Mouse (Mus musculus) left cerebral cortex, adult 9 months (tissue): ENCODE data around the gene Ncf4.

ENCODE experiments used
- DNase-seq, 2 experiments: peaks; one replicate each; pipeline ENCODE4 v3.0.0; 2022; ENCODE audit warnings: low spot score in 2 of 2

Gene Ncf4

GRCm38 (mm10) chr15:78244695-78245492 is at the start of gene Ncf4:
Gene Ncf4, plus strand, starts transcription at chr15:78244801.
- no peak for DNase-seq

DNA sequence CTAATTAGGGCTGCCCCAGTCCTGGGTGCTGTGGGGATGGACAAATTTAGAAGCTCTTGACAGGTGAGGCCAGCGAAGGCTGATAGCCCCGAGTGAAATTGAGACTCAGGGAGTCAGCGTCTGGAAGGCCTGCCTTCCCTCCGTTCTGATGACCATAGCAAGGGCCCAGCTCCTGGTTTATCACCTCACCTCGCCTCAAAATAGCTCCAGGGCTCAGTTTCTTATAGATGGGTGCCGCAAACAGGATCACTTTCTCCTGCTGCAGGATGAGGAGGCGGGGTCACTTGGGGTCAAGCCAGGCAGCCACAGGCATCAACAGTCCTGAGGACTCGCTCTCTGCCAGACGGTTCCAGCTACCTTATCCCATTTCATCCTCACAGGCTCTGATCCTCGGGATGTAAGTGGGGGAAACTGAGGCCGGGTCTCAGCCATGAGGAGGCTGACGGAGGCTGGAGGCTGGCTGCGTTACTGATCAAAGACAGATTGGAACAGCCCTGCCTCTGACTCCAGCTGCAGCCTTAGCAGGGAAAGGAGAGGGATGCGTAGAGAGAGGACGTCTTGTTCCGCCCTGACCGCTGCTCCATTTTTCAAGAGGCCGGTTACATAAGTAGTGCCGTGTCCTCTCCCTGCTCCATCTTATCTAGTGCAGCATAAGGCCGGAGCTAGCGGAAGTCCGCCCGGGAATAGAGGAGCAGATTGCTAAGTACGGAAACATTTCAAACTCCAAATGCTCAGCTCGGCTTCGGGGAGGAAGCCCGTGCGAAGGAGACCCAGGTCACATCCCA is 49.3 kb upstream of the Ncf4 start:
- DNase-seq, result no peak

DNA sequence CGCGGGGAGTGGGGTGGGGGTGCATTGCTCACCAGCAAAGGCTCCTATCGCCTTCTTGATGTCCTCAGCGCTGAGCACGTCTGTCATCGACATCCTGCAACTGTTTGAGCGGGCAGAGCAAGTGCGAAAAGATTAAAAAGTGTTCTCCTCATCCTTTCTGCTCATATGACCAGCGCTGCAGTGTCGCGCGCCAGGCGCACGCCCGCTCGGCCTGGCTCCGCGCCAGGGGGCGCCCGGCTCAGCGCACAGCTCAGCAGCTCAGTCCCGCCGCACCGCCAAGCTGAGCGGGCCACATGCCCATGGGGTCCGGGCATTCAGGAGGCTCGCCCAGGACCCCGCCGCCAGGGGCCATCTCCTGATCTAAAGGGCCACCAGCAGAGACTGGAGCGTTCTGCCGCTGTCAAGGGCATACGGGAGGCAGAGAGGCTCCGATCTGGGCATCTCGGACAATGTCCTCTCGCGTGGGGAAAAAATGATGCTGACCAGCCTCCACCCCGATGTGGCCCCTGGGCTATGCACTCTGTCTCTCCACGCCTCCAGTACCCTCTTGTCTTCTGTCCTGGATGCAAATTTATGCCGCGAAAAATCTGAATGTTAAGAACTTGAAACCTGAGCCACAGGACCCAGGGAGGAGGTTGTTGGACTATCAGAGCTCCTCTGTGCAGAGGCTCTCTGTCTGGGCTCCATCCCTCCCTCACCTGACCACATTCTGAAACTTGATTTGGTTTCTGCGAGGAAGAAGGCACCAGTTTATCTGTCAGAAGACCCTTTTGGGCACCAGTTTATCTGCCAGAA is 40.4 kb upstream of the Ncf4 start:
- no peak for DNase-seq

DNA sequence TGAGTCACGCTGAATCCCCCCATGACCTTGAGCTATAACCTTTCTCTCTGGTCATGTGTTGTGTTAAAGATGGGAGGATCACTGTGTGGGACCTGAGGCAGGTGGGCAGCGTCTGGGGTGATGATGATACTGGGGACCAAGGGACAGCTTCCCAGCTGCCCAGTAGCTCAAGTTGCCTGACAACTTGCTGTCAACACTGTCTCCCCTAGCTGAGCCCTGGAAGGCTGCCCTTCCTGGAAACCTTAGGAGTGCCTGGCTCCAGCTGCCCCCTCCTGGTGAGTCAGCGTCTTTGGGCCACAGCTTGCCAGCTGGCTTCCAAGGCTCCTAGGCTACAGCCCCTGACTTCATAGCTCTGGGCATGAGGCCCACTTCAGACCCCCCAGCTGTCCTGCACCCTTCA is 39.4 kb upstream of the Ncf4 start:
- DNase-seq, result no peak

DNA sequence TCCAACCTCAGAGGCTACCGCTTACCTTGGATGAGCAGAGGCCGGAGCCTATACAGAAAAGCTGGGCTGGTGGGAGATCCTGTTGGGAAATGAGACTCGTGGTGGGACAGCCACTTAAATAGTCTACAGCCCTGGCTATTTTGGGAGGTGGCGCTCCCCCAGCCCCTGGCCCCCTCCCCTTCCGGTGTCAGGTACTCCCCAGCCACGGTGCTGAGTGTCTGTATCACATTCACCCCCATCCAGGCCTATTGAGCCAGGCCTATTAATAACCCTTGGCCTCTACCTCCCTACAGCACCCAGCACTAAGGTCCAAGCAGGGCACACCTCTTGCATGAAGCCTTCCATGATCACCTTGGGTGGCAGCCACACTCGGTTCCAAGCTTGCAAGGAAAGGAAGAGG is 38.3 kb upstream of the Ncf4 start, which contains the start of gene Pvalb:
TSS of gene Pvalb (minus strand) at position 89 of the 400 bp plus-strand sequence.
- DNase-seq, result no peak

GRCm38 (mm10) chr15:78210203-78210602 is 34.4 kb upstream of the Ncf4 start:
- DNase-seq, result no peak

DNA sequence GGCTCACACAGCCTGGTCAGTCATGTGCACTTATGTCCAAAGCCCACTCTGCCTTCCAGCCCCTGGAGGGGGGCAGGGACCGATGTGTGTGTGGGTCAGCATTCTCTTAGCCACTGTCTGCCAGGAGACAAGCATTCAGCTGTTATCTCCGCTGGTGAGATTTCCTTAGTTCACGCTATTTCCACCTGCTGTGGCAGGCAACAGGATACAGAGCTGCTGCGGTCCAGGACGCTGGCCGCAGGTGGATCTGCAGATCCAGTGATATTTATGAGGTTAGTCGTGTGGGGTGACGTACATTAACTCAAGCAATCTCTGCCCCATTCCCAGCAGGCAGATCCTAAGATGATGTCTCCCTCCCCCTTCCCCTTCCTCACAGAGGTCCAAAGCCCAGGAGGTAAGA is 33.2 kb upstream of the Ncf4 start:
- DNase-seq, result no peak

GRCm38 (mm10) chr15:78215269-78215668 is 29.3 kb upstream of the Ncf4 start:
- DNase-seq, result no peak

- no peak for DNase-seq
These were observed 16.8 kb upstream of the Ncf4 start for GRCm38 (mm10) chr15:78227816-78228215.

GRCm38 (mm10) chr15:78231346-78232331 is 13.0 kb upstream of the Ncf4 start:
- DNase-seq, result no peak

- no peak for DNase-seq
These were observed 9.6 kb upstream of the Ncf4 start for GRCm38 (mm10) chr15:78234823-78235509.

DNA sequence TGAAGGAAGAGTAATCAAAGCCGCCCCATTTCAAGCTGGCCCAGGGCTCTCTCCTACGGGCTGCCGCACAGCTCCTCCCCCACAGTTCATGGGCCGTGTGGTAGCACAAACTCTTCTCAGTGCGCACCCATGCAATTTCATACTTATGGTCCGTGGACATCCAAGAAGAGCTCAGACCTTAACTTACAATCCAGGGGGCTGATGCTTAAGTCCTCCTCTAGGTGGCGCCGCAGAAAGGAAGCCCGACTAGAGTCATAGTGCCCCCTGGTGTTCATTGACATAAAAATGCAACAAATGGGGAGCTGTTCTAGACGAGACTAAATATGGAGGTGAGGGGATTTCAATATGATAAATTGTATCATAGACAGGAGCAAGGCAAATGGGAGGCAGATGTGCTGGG is 5.1 kb upstream of the Ncf4 start:
- DNase-seq, result peak in 1 of 2 experiments; percentile 58

DNA sequence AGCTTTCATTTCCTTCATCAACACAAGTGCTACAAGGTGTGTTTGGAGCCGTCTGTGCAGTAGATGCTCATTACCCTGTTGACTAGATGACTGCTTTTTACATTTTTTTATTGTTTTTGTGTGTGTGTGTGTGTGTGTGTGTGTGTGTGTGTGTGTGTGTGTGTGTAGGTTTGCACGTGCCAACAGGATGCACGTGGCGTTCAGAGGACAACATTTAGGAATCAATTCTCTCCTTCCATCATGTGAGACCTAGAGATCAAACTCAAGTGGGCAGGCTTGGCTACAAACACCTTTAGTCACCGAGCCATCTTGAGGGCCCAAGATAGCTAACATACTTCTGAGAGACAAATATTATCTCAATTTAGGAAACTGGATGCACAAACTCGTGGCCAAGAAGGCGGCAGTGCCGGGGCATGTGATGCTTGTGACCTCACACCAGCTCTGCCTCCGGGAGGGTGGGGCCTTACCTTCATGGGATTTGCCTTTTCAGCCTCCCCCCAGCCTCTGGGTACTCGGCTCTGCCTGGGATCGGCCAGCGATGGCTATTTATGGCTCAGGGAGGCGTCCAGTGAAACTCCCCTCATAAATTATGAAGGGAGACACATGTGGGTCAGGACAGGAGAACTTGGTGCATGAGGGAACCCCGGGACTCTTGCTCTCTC is 4.5 kb upstream of the Ncf4 start:
- no peak for DNase-seq

DNA sequence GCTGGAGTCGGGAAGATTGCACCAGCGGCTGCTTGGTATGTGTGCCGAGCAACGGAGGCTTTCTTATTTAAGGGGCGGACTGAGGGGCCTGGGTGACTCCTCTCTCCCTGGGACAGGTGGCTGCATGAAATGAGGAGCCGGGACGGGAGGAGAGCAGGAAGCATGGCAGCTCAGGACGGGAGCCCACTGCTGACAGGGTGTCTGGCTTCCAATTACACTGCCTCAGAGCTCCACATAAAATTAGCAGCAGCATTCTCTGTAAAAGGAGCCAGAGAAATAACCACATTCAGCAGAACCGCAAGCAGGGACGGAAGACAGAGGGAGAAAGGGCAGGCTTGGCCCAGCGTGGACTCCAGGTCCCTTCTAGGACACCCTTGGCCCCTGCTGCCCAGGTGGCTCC is 3.3 kb upstream of the Ncf4 start:
- DNase-seq, result no peak

- DNase-seq, result no peak
These were observed 1.5 kb upstream of the Ncf4 start for GRCm38 (mm10) chr15:78243061-78243460.

DNA sequence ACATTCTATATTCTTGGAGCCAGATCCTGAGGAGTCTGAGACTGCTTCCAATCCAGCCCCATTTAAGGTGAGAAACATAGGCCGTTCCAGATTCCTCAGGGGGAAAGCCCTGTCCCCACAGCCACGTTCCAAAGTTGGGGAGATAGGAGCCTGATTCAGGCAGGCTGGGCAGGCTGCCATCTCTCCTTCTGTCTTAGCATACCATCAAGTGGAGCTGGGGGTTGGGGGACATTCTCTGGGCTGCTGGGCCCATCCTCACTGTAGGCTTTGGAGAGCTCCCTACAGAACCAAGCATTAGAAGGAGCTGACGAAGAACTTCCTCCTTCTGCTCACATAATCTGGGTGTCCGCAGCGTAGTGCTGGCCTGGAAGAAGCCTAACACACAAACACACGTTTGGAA is 827 bp upstream of the Ncf4 start:
- peak in 1 of 2 experiments; percentile 21 for DNase-seq

DNA sequence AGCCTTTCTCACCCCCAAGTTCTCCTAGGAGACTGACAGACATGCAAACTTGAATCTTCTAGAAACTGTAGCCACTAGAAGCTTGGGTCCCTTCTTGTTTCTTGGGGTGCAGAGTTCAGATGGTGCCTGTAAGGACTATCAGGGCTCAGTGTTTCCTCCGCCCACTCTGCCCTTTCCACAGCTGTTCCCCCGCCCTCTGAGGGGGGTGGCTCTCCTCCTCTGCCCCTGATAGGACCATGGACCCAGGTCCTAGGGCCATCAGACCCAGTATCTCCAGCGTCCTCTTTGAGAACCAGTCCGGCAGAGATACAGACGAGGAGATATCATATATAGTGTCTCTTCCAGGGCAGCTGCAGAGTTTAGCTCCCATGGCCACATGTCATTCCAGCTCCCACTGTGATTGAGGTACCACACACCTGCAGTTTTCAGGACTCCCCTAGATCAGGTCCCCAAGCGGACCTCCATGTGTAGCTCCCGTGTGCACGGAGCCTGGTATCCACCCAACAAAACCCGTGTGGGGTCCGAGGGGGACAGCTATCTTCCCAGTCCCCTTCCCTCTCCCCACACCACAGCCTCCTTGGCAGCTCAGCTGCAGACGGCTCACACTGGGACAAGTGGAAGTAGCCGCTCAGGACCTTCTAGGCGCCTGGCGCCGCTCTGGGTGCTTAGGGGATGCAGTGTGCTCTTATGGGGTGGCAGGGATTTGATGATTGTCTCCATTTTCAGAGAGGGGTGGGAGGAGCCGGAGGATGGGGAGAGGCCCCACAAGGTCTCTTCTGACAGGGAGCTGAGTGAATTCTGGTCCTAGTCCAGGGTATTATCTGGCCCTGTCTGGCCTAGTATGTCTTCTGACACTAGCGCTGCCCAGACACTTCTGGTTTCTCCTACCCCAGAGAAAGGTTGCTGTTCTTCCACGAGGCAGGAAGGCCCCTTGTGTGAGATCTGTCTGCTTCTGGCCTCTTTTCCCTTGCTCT is 1.8 kb downstream of the Ncf4 start:
- DNase-seq, result no peak

GRCm38 (mm10) chr15:78247659-78248058 is 3.1 kb downstream of the Ncf4 start:
- DNase-seq, result no peak

- no peak for DNase-seq
These were observed 3.8 kb downstream of the Ncf4 start for GRCm38 (mm10) chr15:78248410-78248809.
